Mouse (Mus musculus) stomach, postnatal 0 days (tissue): ENCODE measurements at regions not wholly inside any gene's neighbourhood (a gene's known extent, or its start where the extent isn't known, plus 50 kb on each side); places are given as distances from the start of the nearest gene placed in this dataset.

Experiments
- ATAC-seq: fragments of 200-750 bp; cut with Nextera tagmentation; 2 replicates; pipeline ENCODE4 v1.8.0; 2017; ENCODE audit not compliant: low FRiP score, low TSS enrichment
- DNase-seq: peaks from one replicate; pipeline ENCODE4 v3.0.0-alpha.2; 2016; ENCODE audit warnings: low spot score
- H3K27ac ChIP-seq: fragments of 300-500 bp; sonication (generic); replicated peaks from 2 replicates; pipeline ENCODE4 v1.5.1; 2014; ENCODE audit warnings: mild to moderate bottlenecking, control low read depth
- H3K27me3 ChIP-seq: fragments of 300-500 bp; sonication (generic); 2 replicates; pipeline ENCODE4 v1.6.1; 2014; ENCODE audit warnings: low read length; ENCODE audit not compliant: control insufficient read depth, insufficient read depth
- H3K36me3 ChIP-seq: fragments of 300-500 bp; sonication (generic); 2 replicates; pipeline ENCODE4 v1.6.1; 2014; ENCODE audit warnings: low read length, mixed read lengths; ENCODE audit not compliant: control insufficient read depth, insufficient read depth
- H3K4me1 ChIP-seq: fragments of 300-500 bp; sonication (generic); replicated peaks from 2 replicates; pipeline ENCODE4 v1.6.1; 2014; ENCODE audit warnings: antibody characterized with exemption; ENCODE audit not compliant: control insufficient read depth, insufficient read depth
- H3K4me2 ChIP-seq: fragments of 300-500 bp; sonication (generic); replicated peaks from 2 replicates; pipeline ENCODE4 v1.6.1; 2014; ENCODE audit warnings: low read depth, mild to moderate bottlenecking, control low read depth, moderate library complexity
- H3K4me3 ChIP-seq: fragments of 300-500 bp; sonication (generic); 2 replicates; pipeline ENCODE4 v1.5.1; 2014; ENCODE audit warnings: low read depth, low read length, control low read depth
- H3K9ac ChIP-seq: fragments of 300-500 bp; sonication (generic); 2 replicates; pipeline ENCODE4 v1.6.1; 2014; ENCODE audit warnings: mild to moderate bottlenecking, low read length, control low read depth, mixed read lengths
- H3K9me3 ChIP-seq: fragments of 300-500 bp; sonication (generic); 2 replicates; pipeline ENCODE4 v1.6.1; 2016; ENCODE audit warnings: low read length; ENCODE audit not compliant: control insufficient read depth
- CTCF ChIP-seq: IDR thresholded peaks from 2 replicates; pipeline ENCODE4 v1.5.1; 2016; ENCODE audit warnings: antibody characterized with exemption, low read depth, mild to moderate bottlenecking, moderate library complexity
- EP300 ChIP-seq: optimal IDR thresholded peaks from 2 replicates; pipeline ENCODE3; 2016; ENCODE audit warnings: antibody characterized with exemption
- WGBS: fragments of 180-500 bp; shearing (Covaris S2); extraction: QIAGEN DNeasy Blood & Tissue Kit; methylation state at CpG from one replicate; pipeline ENCODE4 v1.1.7; 2014; 5-methylcytosine and 5-hydroxymethylcytosine counted together

DNA sequence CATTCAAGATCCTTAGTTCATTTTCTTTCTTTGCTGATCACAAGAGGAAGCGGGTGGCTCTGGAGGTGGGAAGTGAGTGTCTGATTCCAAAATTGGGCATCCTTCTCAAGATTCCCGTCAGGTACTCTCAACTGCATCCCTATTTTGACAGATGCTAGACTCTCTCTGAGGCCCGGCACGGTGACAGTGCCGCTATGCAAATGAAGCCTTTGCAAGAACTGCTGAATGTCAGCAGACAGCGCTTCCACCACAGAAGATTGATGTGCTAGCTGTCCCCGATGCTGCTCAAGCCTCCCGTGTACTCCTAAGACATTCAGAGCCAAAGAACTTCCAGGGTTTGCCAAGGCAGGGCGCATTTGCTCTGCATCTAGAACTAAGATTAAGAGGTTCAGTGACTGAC lies 50.9 kb upstream of the Cpne4 start:
- Histone ChIP-seq H3K27me3 (no peaks in the 10 kb centered on the region), H3K4me2 (no peak overlapping the region), H3K27ac (no peak overlapping the region), H3K4me3 (no peak overlapping the region), H3K36me3 (no peaks in the 10 kb centered on the region), H3K4me1 (no peaks in the 10 kb centered on the region), H3K9ac (no peak overlapping the region), H3K9me3 (no peaks in the 10 kb centered on the region)
- no peak for TF ChIP-seq EP300
- TF ChIP-seq CTCF, result no peak
- WGBS, result 60% methylated on average over 9 of the region's 9 CpGs
- ATAC-seq (no peak), DNase-seq (no peak)

DNA sequence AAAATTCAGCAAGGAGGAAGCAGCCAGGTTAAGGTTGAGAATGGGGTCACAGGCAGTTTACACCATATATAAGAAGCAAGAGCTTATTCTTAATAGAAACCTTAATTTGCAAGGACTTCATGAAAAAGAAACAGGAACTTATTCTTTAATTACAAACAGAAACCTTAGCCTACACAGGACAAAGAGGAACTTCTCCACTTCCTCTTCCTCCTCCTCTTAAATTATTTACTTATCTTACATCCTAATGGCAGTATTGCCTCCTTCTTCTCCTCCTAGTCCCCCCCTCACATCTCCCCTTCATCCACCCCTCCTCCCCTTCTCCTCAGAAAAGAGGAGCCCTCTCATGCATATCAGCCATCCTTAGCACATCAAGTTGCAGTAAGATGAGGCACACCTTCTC lies 56.4 kb upstream of the Cpne4 start:
- Histone ChIP-seq H3K4me2 (no peak overlapping the region), H3K9ac (no peak overlapping the region), H3K9me3 (no peaks in the 10 kb centered on the region), H3K36me3 (no peaks in the 10 kb centered on the region), H3K27ac (no peak overlapping the region), H3K4me1 (no peaks in the 10 kb centered on the region), H3K4me3 (no peak overlapping the region), H3K27me3 (no peaks in the 10 kb centered on the region)
- TF ChIP-seq EP300, result no peak
- TF ChIP-seq CTCF, result no peak
- ATAC-seq (no peak), DNase-seq (no peak)

DNA sequence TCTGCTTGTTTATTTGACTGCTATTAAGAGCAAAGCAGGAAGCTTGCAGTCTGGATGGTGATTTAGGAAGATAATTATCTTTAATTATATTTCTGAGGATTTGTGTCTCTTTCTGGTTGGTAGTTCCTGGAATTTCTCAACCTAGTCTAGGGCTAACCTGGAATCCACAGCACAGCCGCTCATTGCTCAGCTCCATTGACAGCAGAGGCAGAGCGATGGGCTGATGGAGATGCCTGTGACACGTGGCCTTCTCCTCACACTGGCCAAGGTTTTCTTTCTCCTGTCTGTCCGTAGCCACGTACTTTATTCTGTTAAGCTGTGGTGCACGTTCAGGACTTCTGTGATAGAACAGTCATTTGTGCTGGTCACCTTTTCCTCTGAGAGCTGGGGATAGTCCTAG lies 57.7 kb upstream of the Cpne4 start:
- ATAC-seq, result no peak
- WGBS, result 37% methylated on average over 6 of the region's 6 CpGs
- no peak overlapping the region for H3K9ac ChIP-seq
- H3K27ac ChIP-seq, result no peak overlapping the region
- H3K4me1 ChIP-seq, result no peaks in the 10 kb centered on the region
- H3K4me2 ChIP-seq, result no peak overlapping the region
- no peak for TF ChIP-seq EP300
- no peak for TF ChIP-seq CTCF
- no peaks in the 10 kb centered on the region for H3K27me3 ChIP-seq
- no peaks in the 10 kb centered on the region for H3K36me3 ChIP-seq
- no peak for DNase-seq
- H3K4me3 ChIP-seq, result no peak overlapping the region
- no peaks in the 10 kb centered on the region for H3K9me3 ChIP-seq

GRCm38 (mm10) chr9:104482440-104482839 lies 64.6 kb upstream of the Cpne4 start:
- 58% methylated on average over 5 of the region's 5 CpGs for WGBS
- no peaks in the 10 kb centered on the region for H3K27me3 ChIP-seq
- no peaks in the 10 kb centered on the region for H3K9me3 ChIP-seq
- no peak for DNase-seq
- ATAC-seq, result no peak
- H3K27ac ChIP-seq, result no peak overlapping the region
- H3K4me1 ChIP-seq, result no peaks in the 10 kb centered on the region
- no peaks in the 10 kb centered on the region for H3K36me3 ChIP-seq
- H3K4me2 ChIP-seq, result no peak overlapping the region
- H3K4me3 ChIP-seq, result no peak overlapping the region
- TF ChIP-seq EP300, result no peak
- TF ChIP-seq CTCF, result no peak
- H3K9ac ChIP-seq, result no peak overlapping the region

DNA sequence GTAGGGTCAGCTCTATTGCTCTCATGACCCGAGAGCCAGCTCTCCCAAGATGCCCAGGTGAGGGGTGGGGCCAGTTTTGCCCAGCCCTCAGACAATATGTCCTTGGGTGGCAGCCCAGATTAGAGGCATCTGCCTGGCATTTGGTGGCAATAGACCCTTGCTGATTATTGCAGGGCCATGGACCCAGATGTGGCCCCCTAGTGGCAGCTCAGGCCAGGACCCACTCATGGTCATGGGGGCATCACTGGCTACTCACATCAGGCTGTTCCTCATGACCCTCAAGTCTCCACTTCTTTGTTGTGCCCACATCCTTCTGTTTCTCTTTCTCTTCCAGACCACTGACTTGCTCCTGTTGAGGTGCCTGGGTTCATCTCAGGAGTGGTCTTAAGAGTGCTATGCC lies 66.4 kb upstream of the Cpne4 start:
- Histone ChIP-seq H3K36me3 (no peaks in the 10 kb centered on the region), H3K9me3 (no peaks in the 10 kb centered on the region), H3K4me2 (no peak overlapping the region), H3K4me1 (no peaks in the 10 kb centered on the region), H3K27me3 (no peaks in the 10 kb centered on the region), H3K4me3 (no peak overlapping the region), H3K27ac (no peak overlapping the region), H3K9ac (no peak overlapping the region)
- WGBS, result 44% methylated on average over 1 of the region's 1 CpGs
- no peak for DNase-seq
- TF ChIP-seq CTCF (peak; percentile 39), EP300 (no peak)
- no peak for ATAC-seq

- no peak for TF ChIP-seq CTCF
- no peak for TF ChIP-seq EP300
- ATAC-seq (no peak), DNase-seq (no peak)
- Histone ChIP-seq H3K9me3 (no peaks in the 10 kb centered on the region), H3K4me3 (no peak overlapping the region), H3K4me2 (no peak overlapping the region), H3K9ac (no peak overlapping the region), H3K27ac (no peak overlapping the region), H3K4me1 (no peaks in the 10 kb centered on the region), H3K36me3 (no peaks in the 10 kb centered on the region), H3K27me3 (no peaks in the 10 kb centered on the region)
- WGBS, result 45% methylated on average over 4 of the region's 4 CpGs
These were observed 72.3 kb upstream of the Cpne4 start for GRCm38 (mm10) chr9:104474831-104475230.
